Mouse (Mus musculus) forebrain, embryonic 12.5 days (tissue): ENCODE measurements around the gene Mctp1. TPM values are rescaled to one million over a fixed set of nuclear protein-coding genes. Genes with fewer than 3 reads are reported as not detected.

Source experiments
- ATAC-seq: fragments of 200-750 bp; cut with Nextera tagmentation; 2 replicates; pipeline ENCODE4 v1.8.0; 2017; ENCODE audit warnings: moderate TSS enrichment; ENCODE audit not compliant: low FRiP score
- H3K27ac ChIP-seq: fragments of 300-500 bp; sonication (generic); 2 replicates; pipeline ENCODE4 v1.5.1; 2016; ENCODE audit warnings: mild to moderate bottlenecking
- H3K27me3 ChIP-seq: fragments of 300-500 bp; sonication (generic); 2 replicates; pipeline ENCODE4 v1.6.1; 2016; ENCODE audit warnings: mild to moderate bottlenecking
- H3K36me3 ChIP-seq: fragments of 300-500 bp; sonication (generic); replicated peaks from 2 replicates; pipeline ENCODE4 v1.6.1; 2016; ENCODE audit warnings: mild to moderate bottlenecking
- H3K4me1 ChIP-seq: fragments of 300-500 bp; sonication (generic); 2 replicates; pipeline ENCODE4 v1.6.1; 2016
- H3K4me2 ChIP-seq: fragments of 300-500 bp; sonication (generic); 2 replicates; pipeline ENCODE4 v1.6.1; 2016; ENCODE audit warnings: mild to moderate bottlenecking, moderate library complexity
- H3K4me3 ChIP-seq: fragments of 300-500 bp; sonication (generic); replicated peaks from 2 replicates; pipeline ENCODE4 v1.5.1; 2016; ENCODE audit warnings: mild to moderate bottlenecking
- H3K9ac ChIP-seq: fragments of 300-500 bp; sonication (generic); 2 replicates; pipeline ENCODE4 v1.6.1; 2016; ENCODE audit warnings: mild to moderate bottlenecking
- H3K9me3 ChIP-seq: fragments of 300-500 bp; sonication (generic); 2 replicates; pipeline ENCODE4 v1.6.1; 2016
- WGBS: fragments of 180-500 bp; shearing (Covaris S2); methylation state at CpG from one replicate; pipeline ENCODE4 v1.1.7; 2016; 5-methylcytosine and 5-hydroxymethylcytosine counted together
- polyA plus RNA-seq: library from polyadenylated mRNA; unstranded; fragments of >200 nt; fragmentation: Nextera tagmentation; extraction: Ambion mirVana; gene quantifications from 2 replicates; pipeline ENCODE4 v1.2.1, GENCODE M21; 2016

The Mctp1 gene
- polyA plus RNA-seq, 1 experiment from 2014 or later: 5.6 TPM

DNA sequence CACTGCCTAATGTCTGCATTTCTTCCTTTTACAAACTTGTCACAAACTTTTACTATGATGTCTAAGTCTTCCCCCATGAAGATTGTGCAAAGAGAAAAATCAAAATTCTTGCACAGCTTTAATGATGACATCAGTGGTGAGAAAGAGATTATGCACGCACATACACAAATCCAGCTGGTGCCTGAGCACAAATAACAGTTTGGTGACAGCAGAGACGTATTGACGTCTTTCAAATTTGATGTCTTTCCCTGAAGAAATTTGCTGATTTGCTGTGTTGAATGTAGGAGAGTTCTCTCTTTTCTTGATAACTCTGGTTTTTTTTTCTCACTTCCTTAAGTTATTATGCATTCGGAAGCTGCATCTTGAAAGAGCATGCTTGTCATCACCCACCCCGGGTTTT, 472.7 kb downstream of the Mctp1 start:
- H3K9me3 ChIP-seq: no peaks in the 10 kb centered on the region
- no peak overlapping the region for H3K27ac ChIP-seq
- ATAC-seq: no peak
- H3K36me3 ChIP-seq: no peaks in the 10 kb centered on the region
- 74% methylated on average over 5 of the region's 5 CpGs for WGBS
- H3K9ac ChIP-seq: no peak overlapping the region
- no peak overlapping the region for H3K4me2 ChIP-seq
- H3K27me3 ChIP-seq: no peaks in the 10 kb centered on the region
- H3K4me1 ChIP-seq: peaks cover 5% of the 10 kb centered on the region
- no peak overlapping the region for H3K4me3 ChIP-seq

GRCm38 (mm10) chr13:76858078-76858482, 473.7 kb downstream of the Mctp1 start:
- Histone ChIP-seq H3K9ac (no peak overlapping the region), H3K9me3 (no peaks in the 10 kb centered on the region), H3K27me3 (no peaks in the 10 kb centered on the region), H3K27ac (no peak overlapping the region), H3K36me3 (no peaks in the 10 kb centered on the region), H3K4me2 (no peak overlapping the region), H3K4me3 (no peak overlapping the region), H3K4me1 (peaks cover 5% of the 10 kb centered on the region)
- ATAC-seq: peak; percentile 58; the same call in 1 of the 2 replicates
- WGBS: 25% methylated on average over 2 of the region's 2 CpGs

GRCm38 (mm10) chr13:76870291-76870690, 486.0 kb downstream of the Mctp1 start:
- Histone ChIP-seq H3K36me3 (no peaks in the 10 kb centered on the region), H3K9ac (no peak overlapping the region), H3K4me2 (no peak overlapping the region), H3K4me3 (no peak overlapping the region), H3K27ac (no peak overlapping the region), H3K27me3 (no peaks in the 10 kb centered on the region), H3K4me1 (peaks cover 5% of the 10 kb centered on the region; the same call in 1 of the 2 replicates), H3K9me3 (no peaks in the 10 kb centered on the region)
- whole genome bisulfite sequencing: 89% methylated on average over 3 of the region's 3 CpGs
- no peak for ATAC-seq

DNA sequence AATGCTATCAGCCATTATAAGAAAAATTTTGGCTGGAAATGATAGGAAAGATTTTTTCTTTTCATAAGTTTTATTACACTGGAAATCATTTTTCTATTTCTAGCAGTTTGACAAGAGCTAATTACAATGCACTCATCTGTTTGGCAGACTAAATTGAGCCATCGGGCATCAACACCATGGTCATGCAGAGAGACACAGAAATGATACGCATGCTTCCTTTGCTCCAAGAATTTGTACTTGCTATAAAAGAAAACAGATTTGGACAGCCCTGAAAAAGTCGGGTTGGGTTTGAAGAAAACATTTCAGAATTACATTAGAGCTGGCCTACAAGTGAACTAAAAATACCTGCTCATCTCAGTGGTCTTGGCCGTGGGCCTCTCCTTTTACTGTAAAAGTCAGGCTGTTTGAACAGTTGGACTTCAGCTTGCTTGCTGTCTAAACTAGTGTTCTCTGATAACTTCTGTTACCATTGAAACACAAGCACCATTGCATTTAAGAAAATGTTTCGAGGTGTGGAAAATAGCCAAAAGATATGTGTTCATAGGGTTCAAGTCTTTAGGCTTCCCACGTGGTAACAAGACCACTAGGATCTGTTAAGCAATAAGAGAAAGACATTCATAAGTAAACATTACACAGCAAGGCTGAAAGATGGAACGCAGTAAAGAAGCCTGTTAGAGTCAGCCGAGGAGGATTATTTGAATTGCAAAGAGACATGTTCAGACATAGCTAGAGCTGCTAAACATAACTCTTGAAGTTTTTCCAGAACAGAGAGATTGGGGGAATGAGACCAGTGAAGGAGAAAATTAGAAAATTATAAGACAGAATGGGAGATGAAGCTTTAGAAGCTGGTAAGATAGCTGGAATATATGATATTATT, 493.8 kb downstream of the Mctp1 start:
- no peak overlapping the region for H3K4me3 ChIP-seq
- H3K27me3 ChIP-seq: no peaks in the 10 kb centered on the region
- no peaks in the 10 kb centered on the region for H3K36me3 ChIP-seq
- ATAC-seq: no peak
- H3K27ac ChIP-seq: no peak overlapping the region
- peaks cover 5% of the 10 kb centered on the region; the same call in 1 of the 2 replicates for H3K4me1 ChIP-seq
- WGBS: 81% methylated on average over 8 of the region's 8 CpGs
- no peak overlapping the region for H3K9ac ChIP-seq
- H3K9me3 ChIP-seq: no peaks in the 10 kb centered on the region
- no peak overlapping the region for H3K4me2 ChIP-seq

DNA sequence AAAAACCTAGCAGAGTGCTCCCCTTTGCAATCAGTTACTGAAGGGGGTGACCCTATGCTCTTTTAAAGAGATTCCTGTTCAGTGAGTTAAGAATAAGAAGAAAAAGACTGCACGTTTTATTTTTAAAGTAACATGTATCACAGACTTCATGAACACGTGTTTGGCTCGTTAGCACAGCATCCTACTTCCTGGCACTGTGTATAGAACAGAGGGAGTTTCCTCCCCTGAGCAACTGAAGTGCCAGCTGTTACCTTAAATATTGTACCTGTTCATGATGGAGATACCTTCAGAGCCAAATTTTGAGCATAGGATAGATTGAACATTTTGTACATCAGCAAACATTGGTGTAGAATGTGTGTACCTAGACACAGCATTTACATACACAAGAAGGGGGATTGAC, 494.7 kb downstream of the Mctp1 start:
- Histone ChIP-seq H3K4me1 (peaks cover 5% of the 10 kb centered on the region; the same call in 1 of the 2 replicates), H3K36me3 (no peaks in the 10 kb centered on the region), H3K4me3 (no peak overlapping the region), H3K9ac (no peak overlapping the region), H3K27ac (no peak overlapping the region), H3K27me3 (no peaks in the 10 kb centered on the region), H3K9me3 (no peaks in the 10 kb centered on the region), H3K4me2 (no peak overlapping the region)
- WGBS: 52% methylated on average over 3 of the region's 3 CpGs
- no peak for ATAC-seq

DNA sequence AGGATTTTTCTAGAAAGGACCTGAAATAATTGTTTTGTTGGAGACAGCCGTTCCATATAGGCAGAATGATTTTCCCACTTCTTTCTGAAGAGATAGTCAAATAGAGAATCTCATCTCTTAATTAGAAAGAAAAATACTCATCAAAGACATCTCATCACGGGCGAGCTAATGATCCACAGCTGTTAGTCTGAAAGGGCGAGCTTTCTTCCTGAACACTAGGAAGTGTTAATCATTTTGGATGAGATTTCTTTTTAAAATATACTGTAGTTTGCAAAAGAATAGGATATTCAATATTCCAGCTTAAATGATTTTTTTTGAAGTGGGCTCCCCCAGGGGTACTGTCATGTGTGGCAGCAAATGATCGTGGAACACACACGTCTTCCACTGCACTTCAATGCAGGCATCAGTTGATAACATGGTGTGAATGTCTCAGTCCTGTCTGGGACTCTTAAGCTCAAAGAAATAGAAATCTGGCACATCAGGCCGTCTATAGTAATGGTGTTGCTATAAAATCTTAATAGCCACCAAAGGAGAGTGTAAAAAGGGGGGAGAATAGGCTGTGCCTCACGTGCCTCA, 500.3 kb downstream of the Mctp1 start:
- Histone ChIP-seq H3K27me3 (no peaks in the 10 kb centered on the region), H3K4me3 (no peak overlapping the region), H3K27ac (no peak overlapping the region), H3K9me3 (no peaks in the 10 kb centered on the region), H3K36me3 (no peaks in the 10 kb centered on the region), H3K4me2 (no peak overlapping the region), H3K4me1 (no peaks in the 10 kb centered on the region), H3K9ac (no peak overlapping the region)
- WGBS: 70% methylated on average over 8 of the region's 8 CpGs
- no peak for ATAC-seq

GRCm38 (mm10) chr13:76892987-76893386, 508.7 kb downstream of the Mctp1 start:
- no peaks in the 10 kb centered on the region for H3K36me3 ChIP-seq
- no peaks in the 10 kb centered on the region for H3K9me3 ChIP-seq
- H3K4me2 ChIP-seq: no peak overlapping the region
- H3K27me3 ChIP-seq: no peaks in the 10 kb centered on the region
- no peak overlapping the region for H3K4me3 ChIP-seq
- H3K9ac ChIP-seq: no peak overlapping the region
- no peak overlapping the region for H3K27ac ChIP-seq
- H3K4me1 ChIP-seq: no peaks in the 10 kb centered on the region
- ATAC-seq: no peak

DNA sequence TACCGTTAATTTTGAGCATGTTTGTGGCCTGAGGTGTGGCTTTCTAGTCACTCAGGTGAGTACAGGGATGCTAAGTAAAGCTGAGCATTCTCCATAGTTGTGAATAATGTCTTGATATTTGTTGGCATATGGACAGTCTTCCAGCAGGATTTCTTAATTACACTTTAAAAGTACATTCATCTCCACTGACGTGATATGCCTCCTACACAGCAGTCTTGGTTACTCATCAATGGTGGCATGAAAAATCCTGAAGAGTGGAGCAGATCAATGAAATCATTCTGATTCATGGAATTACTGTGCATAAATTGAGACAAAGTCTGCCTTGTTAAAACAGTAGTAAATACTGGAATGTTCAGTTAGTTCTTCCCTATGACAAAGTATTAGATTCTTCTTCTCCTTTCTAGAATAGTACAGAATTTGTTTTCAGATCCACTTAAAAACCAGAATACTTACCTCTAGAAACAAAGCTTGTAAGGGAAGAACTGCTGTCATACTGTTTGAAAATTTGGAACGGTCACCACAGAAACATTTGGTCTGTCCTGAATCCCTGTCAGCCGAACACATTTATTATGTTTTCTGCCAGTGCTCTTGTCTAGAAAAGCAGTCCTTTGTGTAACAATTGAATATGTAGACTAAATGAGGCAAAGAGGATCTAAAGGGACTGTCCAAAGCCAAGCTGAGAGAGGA, 511.6 kb downstream of the Mctp1 start:
- H3K27ac ChIP-seq: no peak overlapping the region
- H3K9me3 ChIP-seq: no peaks in the 10 kb centered on the region
- 82% methylated on average over 4 of the region's 4 CpGs for WGBS
- no peaks in the 10 kb centered on the region for H3K4me1 ChIP-seq
- no peak overlapping the region for H3K4me2 ChIP-seq
- H3K36me3 ChIP-seq: no peaks in the 10 kb centered on the region
- H3K27me3 ChIP-seq: no peaks in the 10 kb centered on the region
- no peak overlapping the region for H3K9ac ChIP-seq
- ATAC-seq: no peak
- H3K4me3 ChIP-seq: no peak overlapping the region

GRCm38 (mm10) chr13:76896457-76896790, 512.1 kb downstream of the Mctp1 start:
- H3K36me3 ChIP-seq: no peaks in the 10 kb centered on the region
- H3K27ac ChIP-seq: no peak overlapping the region
- H3K9ac ChIP-seq: no peak overlapping the region
- no peaks in the 10 kb centered on the region for H3K9me3 ChIP-seq
- WGBS: 83% methylated on average over 1 of the region's 1 CpGs
- ATAC-seq: no peak
- H3K4me1 ChIP-seq: no peaks in the 10 kb centered on the region
- no peak overlapping the region for H3K4me2 ChIP-seq
- no peaks in the 10 kb centered on the region for H3K27me3 ChIP-seq
- H3K4me3 ChIP-seq: no peak overlapping the region

DNA sequence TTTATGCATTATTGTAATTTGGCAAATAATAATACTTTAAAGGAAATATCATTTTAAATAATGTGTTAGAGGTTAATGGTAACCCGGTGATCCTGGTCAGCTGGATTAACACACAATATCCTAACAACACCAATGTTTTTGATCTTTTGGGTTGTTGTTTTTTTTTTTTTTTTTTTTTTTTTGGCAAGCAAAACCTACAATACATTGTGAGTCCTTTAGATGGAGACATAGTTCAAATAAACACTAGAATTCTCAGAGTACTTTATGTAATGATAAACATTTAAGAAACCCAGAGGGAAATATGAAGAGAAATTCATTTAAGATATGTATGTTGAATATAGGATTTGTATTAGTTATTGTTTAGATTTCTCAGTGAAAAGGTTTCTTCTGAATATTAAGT, 534.0 kb downstream of the Mctp1 start:
- Histone ChIP-seq H3K9ac (no peak overlapping the region), H3K4me3 (no peak overlapping the region), H3K9me3 (no peaks in the 10 kb centered on the region), H3K4me2 (no peak overlapping the region), H3K36me3 (no peaks in the 10 kb centered on the region), H3K27me3 (no peaks in the 10 kb centered on the region), H3K27ac (no peak overlapping the region), H3K4me1 (no peaks in the 10 kb centered on the region)
- ATAC-seq: no peak
- 98% methylated on average over 1 of the region's 1 CpGs for WGBS

GRCm38 (mm10) chr13:76926851-76927250, 542.5 kb downstream of the Mctp1 start:
- Histone ChIP-seq H3K9me3 (no peaks in the 10 kb centered on the region), H3K27me3 (no peaks in the 10 kb centered on the region), H3K4me3 (no peak overlapping the region), H3K4me2 (no peak overlapping the region), H3K4me1 (no peaks in the 10 kb centered on the region), H3K36me3 (no peaks in the 10 kb centered on the region), H3K27ac (no peak overlapping the region), H3K9ac (no peak overlapping the region)
- 75% methylated on average over 1 of the region's 1 CpGs for WGBS
- no peak for ATAC-seq

DNA sequence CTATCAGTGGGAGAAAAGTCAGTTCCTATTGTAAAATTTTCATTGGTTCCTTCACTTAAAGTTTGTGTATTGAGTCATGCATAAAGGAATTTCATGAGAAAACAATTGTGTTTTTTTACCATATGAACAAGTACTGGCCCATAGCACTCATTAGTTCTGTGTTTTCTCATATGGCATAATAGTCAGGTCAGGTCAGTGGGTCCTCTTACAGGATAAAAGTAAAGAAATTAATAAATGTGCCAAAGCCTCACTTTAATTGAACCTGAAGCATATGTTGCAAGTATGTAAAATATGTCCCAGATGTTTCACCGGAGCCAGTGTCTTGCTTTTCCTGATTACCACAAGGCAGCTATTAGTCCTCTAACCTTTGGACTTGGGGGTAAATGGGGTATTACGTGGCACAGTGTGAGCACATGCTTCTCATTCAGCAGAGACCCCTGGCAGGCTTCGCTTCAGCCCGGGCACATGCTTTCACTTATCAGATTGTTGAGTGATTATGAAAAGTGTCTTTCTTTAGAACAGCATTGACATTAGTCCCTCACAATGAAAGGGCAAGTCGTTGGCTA, 543.6 kb downstream of the Mctp1 start:
- no peaks in the 10 kb centered on the region for H3K36me3 ChIP-seq
- H3K27me3 ChIP-seq: no peaks in the 10 kb centered on the region
- H3K4me1 ChIP-seq: no peaks in the 10 kb centered on the region
- no peak overlapping the region for H3K27ac ChIP-seq
- no peak overlapping the region for H3K4me3 ChIP-seq
- H3K9me3 ChIP-seq: no peaks in the 10 kb centered on the region
- no peak overlapping the region for H3K9ac ChIP-seq
- ATAC-seq: no peak
- no peak overlapping the region for H3K4me2 ChIP-seq
- WGBS: 60% methylated on average over 5 of the region's 5 CpGs
